16 mouse cellular contexts compared by ENCODE assay signal in the genomic region with DNA sequence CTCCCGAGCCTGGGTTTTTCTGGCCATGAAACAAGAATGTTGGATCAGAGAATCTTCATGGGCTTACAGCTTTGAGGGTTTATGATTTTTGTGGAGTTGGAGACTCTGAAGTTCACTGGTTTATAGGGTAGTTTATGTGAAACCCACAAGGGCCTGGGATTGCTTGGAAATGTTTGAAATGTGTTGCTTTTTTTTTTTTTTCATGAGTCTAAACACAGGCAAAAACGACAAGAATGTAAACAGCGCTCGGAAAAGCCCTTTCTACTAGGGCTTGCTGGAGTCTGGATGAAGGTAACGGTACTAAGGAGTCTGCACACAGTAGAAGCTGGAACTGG. TPM values are rescaled to one million over a fixed set of nuclear protein-coding genes. Genes with fewer than 3 reads are reported as not detected.
DNase-seq lines count a peak whose midpoint lies in the region; ATAC-seq and TF ChIP-seq lines count a peak whose summit lies in the region.
"Had no signal": no experiment of that assay in that cellular context is flagged by ENCODE, and none has a peak within 500 bp of the region (broad histone marks: within the 10 kb centered on the region; RNA-seq: fewer than 3 reads in every experiment).

No protein-coding gene starts in this region.

- no peak for TF ChIP-seq CTCF in kidney, postnatal 0 days (IDR thresholded peaks at IDR 0.05; ENCODE audit: low read depth)

- 71% methylated on average over 5 of the region's 5 CpGs for WGBS in kidney, postnatal 0 days
- WGBS in embryonic facial prominence, embryonic 13.5 days, result 34% methylated on average over 5 of the region's 5 CpGs
- 55% methylated on average over 5 of the region's 5 CpGs for WGBS in intestine, embryonic 15.5 days
- WGBS in stomach, embryonic 14.5 days, result 40% methylated on average over 5 of the region's 5 CpGs
- 86% methylated on average over 5 of the region's 5 CpGs for WGBS in forebrain, embryonic 11.5 days

- no peak for ATAC-seq in kidney, postnatal 0 days (replicated peaks; ENCODE audit: low FRiP score, low read depth)
- no peak for ATAC-seq in embryonic facial prominence, embryonic 13.5 days (ENCODE audit: insufficient number of reproducible peaks, insufficient read depth, low FRiP score, low TSS enrichment, low read depth)
- no peak for ATAC-seq in intestine, embryonic 15.5 days
- no peak for ATAC-seq in stomach, embryonic 14.5 days (ENCODE audit: insufficient number of reproducible peaks, insufficient read depth, low FRiP score, low read depth)
- ATAC-seq in forebrain, embryonic 11.5 days (replicated peaks; ENCODE audit: low FRiP score), result no peak
- ATAC-seq: inflammation-experienced regulatory T-cells, adult 6 months had no signal

- DNase-seq in kidney, postnatal 0 days (ENCODE audit: low spot score), result peak; percentile 53
- DNase-seq in kidney, adult 8-10 months, result no peak
- DNase-seq in cerebellum, postnatal 25 days, result no peak
- DNase-seq in forebrain, embryonic 11.5 days (ENCODE audit: low spot score), result no peak
- DNase-seq: cerebellum, adult 8-10 months; gastrocnemius, postnatal 10 days; kidney, postnatal 36 days; left cerebral cortex, postnatal 4 days; retina, postnatal 1 day; spleen, adult 18-20 months had no signal

- no peaks in the 10 kb centered on the region for H3K27me3 ChIP-seq in kidney, postnatal 0 days (ENCODE audit: insufficient read depth, low read length)
- H3K27me3 ChIP-seq in embryonic facial prominence, embryonic 13.5 days, result no peaks in the 10 kb centered on the region
- no peaks in the 10 kb centered on the region for H3K27me3 ChIP-seq in intestine, embryonic 15.5 days (replicated peaks)
- H3K27me3 ChIP-seq in stomach, embryonic 14.5 days (ENCODE audit: control insufficient read depth, insufficient read depth, low read length), result no peaks in the 10 kb centered on the region
- no peaks in the 10 kb centered on the region for H3K27me3 ChIP-seq in forebrain, embryonic 11.5 days (ENCODE audit: control insufficient read depth, insufficient read depth, low read length)

- no peak overlapping the region for H3K9ac ChIP-seq in kidney, postnatal 0 days (ENCODE audit: low read depth, low read length)
- H3K9ac ChIP-seq in embryonic facial prominence, embryonic 13.5 days, result no peak overlapping the region
- H3K9ac ChIP-seq in intestine, embryonic 15.5 days, result no peak overlapping the region
- H3K9ac ChIP-seq in stomach, embryonic 14.5 days (replicated peaks; ENCODE audit: low read depth, low read length), result no peak overlapping the region
- no peak overlapping the region for H3K9ac ChIP-seq in forebrain, embryonic 11.5 days (ENCODE audit: low read length)

- H3K4me2 ChIP-seq in kidney, postnatal 0 days (ENCODE audit: low read length), result no peak overlapping the region
- H3K4me2 ChIP-seq in embryonic facial prominence, embryonic 13.5 days, result 0 out of 2 replicates have a peak overlapping the region, but pooled peaks have one; percentile 14
- H3K4me2 ChIP-seq in intestine, embryonic 15.5 days (replicated peaks), result no peak overlapping the region
- no peak overlapping the region for H3K4me2 ChIP-seq in stomach, embryonic 14.5 days (replicated peaks; ENCODE audit: low read depth, low read length)
- H3K4me2 ChIP-seq in forebrain, embryonic 11.5 days (ENCODE audit: low read depth, low read length, severe bottlenecking), result no peak overlapping the region

- no peak overlapping the region for H3K4me3 ChIP-seq in kidney, postnatal 0 days (replicated peaks; ENCODE audit: low read depth, low read length)
- H3K4me3 ChIP-seq in embryonic facial prominence, embryonic 13.5 days, result no peak overlapping the region
- H3K4me3 ChIP-seq in intestine, embryonic 15.5 days (replicated peaks), result no peak overlapping the region
- no peak overlapping the region for H3K4me3 ChIP-seq in stomach, embryonic 14.5 days (ENCODE audit: low read depth, low read length)
- no peak overlapping the region for H3K4me3 ChIP-seq in forebrain, embryonic 11.5 days (ENCODE audit: low read depth, low read length)
- H3K4me3 ChIP-seq: midbrain, embryonic 10.5 days had no signal

- H3K9me3 ChIP-seq in kidney, postnatal 0 days (replicated peaks; ENCODE audit: low read length), result no peaks in the 10 kb centered on the region
- H3K9me3 ChIP-seq in embryonic facial prominence, embryonic 13.5 days, result no peaks in the 10 kb centered on the region
- H3K9me3 ChIP-seq in intestine, embryonic 15.5 days, result no peaks in the 10 kb centered on the region
- H3K9me3 ChIP-seq in stomach, embryonic 14.5 days (ENCODE audit: control insufficient read depth, low read depth, low read length), result no peaks in the 10 kb centered on the region
- H3K9me3 ChIP-seq in forebrain, embryonic 11.5 days (ENCODE audit: control insufficient read depth, low read length), result no peaks in the 10 kb centered on the region
- H3K9me3 ChIP-seq: midbrain, embryonic 10.5 days had no signal

- no peaks in the 10 kb centered on the region for H3K36me3 ChIP-seq in kidney, postnatal 0 days (ENCODE audit: insufficient read depth, low read length)
- H3K36me3 ChIP-seq in embryonic facial prominence, embryonic 13.5 days, result no peaks in the 10 kb centered on the region
- H3K36me3 ChIP-seq in intestine, embryonic 15.5 days, result no peaks in the 10 kb centered on the region
- no peaks in the 10 kb centered on the region for H3K36me3 ChIP-seq in stomach, embryonic 14.5 days (ENCODE audit: control insufficient read depth, insufficient read depth, low read length)
- no peaks in the 10 kb centered on the region for H3K36me3 ChIP-seq in forebrain, embryonic 11.5 days (ENCODE audit: control insufficient read depth, insufficient read depth, low read length)
- H3K36me3 ChIP-seq: G1E; midbrain, embryonic 10.5 days had no signal

- H3K27ac ChIP-seq in kidney, postnatal 0 days, result no peak overlapping the region
- peak overlapping the region; percentile 96 for H3K27ac ChIP-seq in embryonic facial prominence, embryonic 13.5 days
- peak overlapping the region; percentile 67 for H3K27ac ChIP-seq in intestine, embryonic 15.5 days
- peak overlapping the region; percentile 72; the same call in 1 of the 2 replicates for H3K27ac ChIP-seq in stomach, embryonic 14.5 days (ENCODE audit: low read length)
- no peak overlapping the region for H3K27ac ChIP-seq in forebrain, embryonic 11.5 days (ENCODE audit: low read depth, low read length)
- H3K27ac ChIP-seq: midbrain, embryonic 10.5 days had no signal

- no peaks in the 10 kb centered on the region for H3K4me1 ChIP-seq in kidney, postnatal 0 days (replicated peaks; ENCODE audit: insufficient read depth, low read length)
- peaks cover 49% of the 10 kb centered on the region for H3K4me1 ChIP-seq in embryonic facial prominence, embryonic 13.5 days
- H3K4me1 ChIP-seq in intestine, embryonic 15.5 days (replicated peaks), result peaks cover 15% of the 10 kb centered on the region
- H3K4me1 ChIP-seq in stomach, embryonic 14.5 days (ENCODE audit: control insufficient read depth, insufficient read depth, low read length), result peaks cover 14% of the 10 kb centered on the region
- no peaks in the 10 kb centered on the region for H3K4me1 ChIP-seq in forebrain, embryonic 11.5 days (replicated peaks; ENCODE audit: control insufficient read depth, insufficient read depth, low read length)

RNA-seq across cellular contexts. Expression of a gene that starts 55.0 kb away (rescaled TPM):
- 76.4 and 88.1 TPM in 2 replicates for polyA plus RNA-seq in kidney, postnatal 0 days (2015; fragmentation: Nextera tagmentation; extraction: Ambion mirVana)
- 589 and 679 TPM in 2 replicates for polyA plus RNA-seq in embryonic facial prominence, embryonic 13.5 days (2015; fragmentation: Nextera tagmentation; extraction: Ambion mirVana)
- polyA plus RNA-seq in intestine, embryonic 15.5 days (2015; fragmentation: Nextera tagmentation; extraction: Ambion mirVana), result 7.9 and 9.9 TPM in 2 replicates
- 17.3 and 18.9 TPM in 2 replicates for polyA plus RNA-seq in stomach, embryonic 14.5 days (2014; fragmentation: Nextera tagmentation; extraction: Ambion mirVana)
- 8.6 and 10.9 TPM in 2 replicates for polyA plus RNA-seq in forebrain, embryonic 11.5 days (2014; fragmentation: Nextera tagmentation; extraction: Ambion mirVana)
- polyA plus RNA-seq: G1E; inflammation-experienced regulatory T-cells, adult 6 months had no signal

Comparison
In these comparisons a context has a peak if more than half of its experiments do, and no peak if none do; other contexts are left out.
1. H3K27ac ChIP-seq: peak in embryonic facial prominence, embryonic 13.5 days (single experiment), intestine, embryonic 15.5 days (single experiment) and stomach, embryonic 14.5 days (single experiment); none in kidney, postnatal 0 days (single experiment) and forebrain, embryonic 11.5 days (single experiment).